Mouse (Mus musculus): ENCODE results near the gene Ooep. TPM values are rescaled to one million over a fixed set of nuclear protein-coding genes. Genes with fewer than 3 reads are reported as not detected.
"Not testable (repeated sequence)": the region's sequence is repeated elsewhere in the genome, so short reads cannot be mapped to it uniquely, and the experiment has no call there.

The Ooep gene
- total RNA-seq, 1 experiment from 2014 or later: not detected

- no peak for ATAC-seq (replicated peaks; ENCODE audit: insufficient number of reproducible peaks, low FRiP score, low TSS enrichment, poor library complexity, severe bottlenecking)
Measured at GRCm38 (mm10) chr9:78369786-78370185, 8.7 kb downstream of the Ooep start.

- ATAC-seq (replicated peaks; ENCODE audit: insufficient number of reproducible peaks, low FRiP score, low TSS enrichment, poor library complexity, severe bottlenecking): no peak
Measured at GRCm38 (mm10) chr9:78369349-78369748, 9.2 kb downstream of the Ooep start.

GRCm38 (mm10) chr9:78368671-78369293 lies 9.7 kb downstream of the Ooep start:
- no peak for ATAC-seq (replicated peaks; ENCODE audit: insufficient number of reproducible peaks, low FRiP score, low TSS enrichment, poor library complexity, severe bottlenecking)

- not testable (repeated sequence) for ATAC-seq (replicated peaks; ENCODE audit: insufficient number of reproducible peaks, low FRiP score, low TSS enrichment, poor library complexity, severe bottlenecking)
Measured at GRCm38 (mm10) chr9:78367959-78368358, 10.6 kb downstream of the Ooep start, which contains the start of gene Dppa5a. Dppa5a (minus strand) TSS chr9:78368177.

- ATAC-seq (replicated peaks; ENCODE audit: insufficient number of reproducible peaks, low FRiP score, low TSS enrichment, poor library complexity, severe bottlenecking): no peak
Measured at GRCm38 (mm10) chr9:78365850-78366544, 12.5 kb downstream of the Ooep start.

GRCm38 (mm10) chr9:78364701-78365100 lies 13.8 kb downstream of the Ooep start:
- ATAC-seq (replicated peaks; ENCODE audit: insufficient number of reproducible peaks, low FRiP score, low TSS enrichment, poor library complexity, severe bottlenecking): no peak

GRCm38 (mm10) chr9:78363374-78363773 lies 15.2 kb downstream of the Ooep start:
- ATAC-seq (replicated peaks; ENCODE audit: insufficient number of reproducible peaks, low FRiP score, low TSS enrichment, poor library complexity, severe bottlenecking): no peak

- no peak for ATAC-seq (replicated peaks; ENCODE audit: insufficient number of reproducible peaks, low FRiP score, low TSS enrichment, poor library complexity, severe bottlenecking)
Measured at GRCm38 (mm10) chr9:78360484-78360872, 18.0 kb downstream of the Ooep start.

- no peak for ATAC-seq (replicated peaks; ENCODE audit: insufficient number of reproducible peaks, low FRiP score, low TSS enrichment, poor library complexity, severe bottlenecking)
Measured at GRCm38 (mm10) chr9:78359750-78360483, 18.6 kb downstream of the Ooep start.

- peak; percentile 56; the same call in 1 of the 2 replicates for ATAC-seq (replicated peaks; ENCODE audit: insufficient number of reproducible peaks, low FRiP score, low TSS enrichment, poor library complexity, severe bottlenecking)
Measured at GRCm38 (mm10) chr9:78358053-78358452, 20.5 kb downstream of the Ooep start.

GRCm38 (mm10) chr9:78355611-78356010 lies 22.9 kb downstream of the Ooep start, which contains the start of gene Gsta2:
Gsta2 (minus strand) TSS chr9:78355788.
- ATAC-seq (replicated peaks; ENCODE audit: insufficient number of reproducible peaks, low FRiP score, low TSS enrichment, poor library complexity, severe bottlenecking): no peak

- ATAC-seq (replicated peaks; ENCODE audit: insufficient number of reproducible peaks, low FRiP score, low TSS enrichment, poor library complexity, severe bottlenecking): no peak
Measured at GRCm38 (mm10) chr9:78354665-78355578, 23.6 kb downstream of the Ooep start.

- ATAC-seq (replicated peaks; ENCODE audit: insufficient number of reproducible peaks, low FRiP score, low TSS enrichment, poor library complexity, severe bottlenecking): no peak
Measured at GRCm38 (mm10) chr9:78351504-78352220, 26.9 kb downstream of the Ooep start.

- ATAC-seq (replicated peaks; ENCODE audit: insufficient number of reproducible peaks, low FRiP score, low TSS enrichment, poor library complexity, severe bottlenecking): not testable (repeated sequence)
Measured at GRCm38 (mm10) chr9:78350007-78350406, 28.5 kb downstream of the Ooep start.

GRCm38 (mm10) chr9:78349141-78349540 lies 29.4 kb downstream of the Ooep start:
- not testable (repeated sequence) for ATAC-seq (replicated peaks; ENCODE audit: insufficient number of reproducible peaks, low FRiP score, low TSS enrichment, poor library complexity, severe bottlenecking)

- not testable (repeated sequence) for ATAC-seq (replicated peaks; ENCODE audit: insufficient number of reproducible peaks, low FRiP score, low TSS enrichment, poor library complexity, severe bottlenecking)
Measured at GRCm38 (mm10) chr9:78348206-78349004, 30.1 kb downstream of the Ooep start.

- no peak for ATAC-seq (replicated peaks; ENCODE audit: insufficient number of reproducible peaks, low FRiP score, low TSS enrichment, poor library complexity, severe bottlenecking)
Measured at GRCm38 (mm10) chr9:78347004-78347403, 31.5 kb downstream of the Ooep start.

Measured in monocyte, adult 5-6 weeks (primary cell).